Mouse (Mus musculus): ENCODE results near the gene Slc39a11. TPM values are rescaled to one million over a fixed set of nuclear protein-coding genes. Genes with fewer than 3 reads are reported as not detected.

Gene Slc39a11
- polyA plus RNA-seq, 1 experiment from 2014 or later, result 42.2 TPM

DNA sequence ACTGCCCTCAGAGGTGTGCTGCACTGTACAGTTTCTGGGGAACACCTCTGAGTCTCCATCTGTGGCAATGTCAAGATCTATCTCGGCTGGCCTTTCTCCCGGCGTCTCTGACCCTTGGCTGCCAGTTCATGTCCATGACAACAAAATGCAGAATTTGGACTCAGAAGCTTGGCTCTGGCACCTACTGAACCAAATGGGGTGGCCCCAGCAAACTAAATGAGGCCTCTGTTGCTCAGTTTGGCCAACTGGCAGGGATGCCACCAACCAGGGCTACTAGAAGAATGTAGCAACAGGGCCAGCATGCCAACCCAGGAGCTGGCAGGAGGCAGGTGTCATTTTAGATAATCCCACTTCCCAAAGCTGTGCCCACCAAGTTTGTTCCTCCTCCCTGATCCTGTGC is 121.5 kb downstream of the Slc39a11 start:
- Histone ChIP-seq H3K9me3 (no peaks in the 10 kb centered on the region), H3K4me3 (no peak overlapping the region), H3K27ac (replicated peaks) (peak overlapping the region; percentile 35; the same call in 1 of the 2 replicates), H3K36me3 (no peaks in the 10 kb centered on the region), H3K27me3 (no peaks in the 10 kb centered on the region), H3K4me1 (peaks cover 4% of the 10 kb centered on the region; the same call in 1 of the 2 replicates), H3K9ac (replicated peaks) (no peak overlapping the region), H3K4me2 (replicated peaks) (no peak overlapping the region)
- no peak for ATAC-seq (replicated peaks)
- WGBS, result 96% methylated on average over 3 of the region's 3 CpGs

DNA sequence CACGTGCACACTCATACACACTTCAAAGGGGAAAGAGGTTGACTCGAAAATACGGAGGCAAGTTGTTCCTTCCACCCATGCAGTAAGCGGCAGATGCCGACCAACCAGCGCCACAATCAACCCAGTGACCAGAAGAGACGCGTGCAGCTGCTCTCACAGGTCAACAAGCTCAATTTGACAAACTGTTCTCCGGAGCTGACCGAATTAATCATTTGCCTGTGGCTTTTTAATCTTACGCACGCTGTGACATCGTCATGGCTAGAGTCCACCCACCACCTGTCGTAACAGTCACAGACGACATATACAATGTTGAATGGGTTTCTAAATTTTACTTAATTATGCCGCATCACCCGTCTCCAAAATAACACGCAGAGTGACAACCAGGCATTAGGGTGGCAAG is 124.1 kb downstream of the Slc39a11 start:
- Histone ChIP-seq H3K4me3 (no peak overlapping the region), H3K9ac (replicated peaks) (no peak overlapping the region), H3K27ac (replicated peaks) (no peak overlapping the region), H3K4me2 (replicated peaks) (no peak overlapping the region), H3K36me3 (no peaks in the 10 kb centered on the region), H3K27me3 (no peaks in the 10 kb centered on the region), H3K4me1 (peaks cover 28% of the 10 kb centered on the region), H3K9me3 (no peaks in the 10 kb centered on the region)
- WGBS, result 77% methylated on average over 18 of the region's 18 CpGs
- ATAC-seq (replicated peaks), result no peak

DNA sequence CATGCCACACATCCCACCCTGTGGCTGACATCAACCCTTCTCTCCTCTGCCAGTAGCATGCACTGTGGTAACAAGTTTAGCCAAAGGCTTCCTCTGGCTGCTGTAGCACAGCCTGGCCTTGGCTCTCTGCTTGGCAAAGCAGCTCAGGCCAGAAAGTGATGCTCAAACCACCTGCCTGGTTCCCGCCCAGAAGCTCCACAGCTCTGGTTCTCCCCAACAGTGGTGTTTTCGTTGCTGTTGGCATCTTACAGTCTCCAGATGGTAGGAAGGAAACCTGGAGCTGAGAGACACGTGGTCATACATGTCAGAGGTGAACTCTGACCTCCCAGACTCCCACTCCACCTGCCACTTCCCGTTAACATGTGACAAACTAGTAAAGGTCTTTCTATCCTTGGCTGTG is 127.2 kb downstream of the Slc39a11 start:
- H3K4me2 ChIP-seq (replicated peaks), result no peak overlapping the region
- no peak overlapping the region for H3K9ac ChIP-seq (replicated peaks)
- H3K27ac ChIP-seq (replicated peaks), result peak overlapping the region; percentile 93
- no peaks in the 10 kb centered on the region for H3K9me3 ChIP-seq
- no peaks in the 10 kb centered on the region for H3K36me3 ChIP-seq
- no peak for ATAC-seq (replicated peaks)
- H3K27me3 ChIP-seq, result no peaks in the 10 kb centered on the region
- no peak overlapping the region for H3K4me3 ChIP-seq
- H3K4me1 ChIP-seq, result peaks cover 49% of the 10 kb centered on the region
- WGBS, result 61% methylated on average over 4 of the region's 4 CpGs

DNA sequence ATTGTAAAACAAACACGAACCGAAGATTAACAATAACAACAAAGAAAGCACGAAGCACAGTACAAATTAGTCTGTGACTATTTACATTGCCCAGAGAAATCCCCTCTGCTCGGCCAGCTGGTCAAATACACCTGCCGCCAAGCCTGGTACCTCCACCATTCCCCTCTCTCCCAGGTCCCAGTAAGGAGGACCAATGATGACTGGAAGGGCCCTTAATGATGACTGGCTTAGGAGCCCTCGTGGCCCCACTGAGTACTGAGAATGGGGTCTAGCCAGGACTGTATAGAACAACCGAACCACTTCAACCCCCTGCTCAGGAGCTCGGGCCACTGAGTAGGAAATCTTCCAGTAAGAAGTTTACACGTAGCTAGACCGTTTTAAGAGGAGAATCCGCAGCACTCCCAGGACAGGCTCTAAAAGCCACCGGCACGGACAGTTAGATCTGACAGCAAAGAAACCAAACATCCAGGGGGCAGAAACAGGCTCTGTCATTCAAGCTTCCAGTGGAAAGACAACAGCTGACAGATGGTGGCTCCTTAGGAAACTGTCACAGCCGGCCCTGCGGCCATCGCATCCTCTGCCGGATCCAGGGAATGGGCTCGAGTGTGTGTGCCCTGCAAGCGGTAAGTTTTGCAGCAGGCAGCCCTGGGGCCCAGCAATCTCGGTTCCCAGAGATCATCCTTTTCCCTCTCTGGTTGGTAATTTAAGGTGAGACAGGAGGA is 128.2 kb downstream of the Slc39a11 start:
- peak; percentile 21; the same call in 1 of the 2 replicates for ATAC-seq (replicated peaks)
- no peaks in the 10 kb centered on the region for H3K9me3 ChIP-seq
- H3K4me2 ChIP-seq (replicated peaks), result no peak overlapping the region
- H3K4me3 ChIP-seq, result no peak overlapping the region
- WGBS, result 49% methylated on average over 20 of the region's 20 CpGs
- peak overlapping the region; percentile 93 for H3K27ac ChIP-seq (replicated peaks)
- no peaks in the 10 kb centered on the region for H3K36me3 ChIP-seq
- H3K9ac ChIP-seq (replicated peaks), result no peak overlapping the region; the same call in 1 of the 2 replicates
- peaks cover 54% of the 10 kb centered on the region for H3K4me1 ChIP-seq
- H3K27me3 ChIP-seq, result no peaks in the 10 kb centered on the region

DNA sequence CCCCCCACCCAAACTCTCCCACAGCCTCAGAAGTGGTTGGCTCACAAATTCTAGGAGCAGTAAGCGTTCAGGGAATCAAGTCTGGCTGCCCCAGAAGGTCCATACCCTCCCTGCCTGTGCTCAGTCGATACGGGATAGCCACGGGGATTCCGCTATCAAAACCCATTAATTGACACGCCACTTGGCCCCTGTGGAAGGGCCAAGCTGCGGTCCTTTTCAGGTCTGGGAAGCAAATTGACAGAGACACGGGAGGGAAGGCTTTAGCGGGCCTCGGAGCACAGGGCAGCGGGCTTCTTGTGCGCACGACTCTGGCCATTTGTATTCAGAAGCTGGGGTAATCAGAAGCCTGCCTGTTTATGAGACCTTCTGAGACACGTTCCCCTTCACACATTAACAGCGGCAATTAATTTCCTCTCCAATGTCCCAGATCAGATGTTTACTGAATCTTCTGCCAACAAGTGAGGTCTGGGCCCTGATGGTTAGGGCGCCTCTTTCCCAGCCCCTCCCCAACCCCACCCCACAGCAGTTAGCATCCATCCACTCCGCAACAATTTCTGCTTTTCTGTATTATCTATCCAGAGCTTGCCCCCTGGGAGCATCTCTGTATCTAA is 128.9 kb downstream of the Slc39a11 start:
- Histone ChIP-seq H3K27ac (replicated peaks) (peak overlapping the region; percentile 93), H3K9ac (replicated peaks) (peak overlapping the region; percentile 33), H3K4me1 (peaks cover 54% of the 10 kb centered on the region), H3K4me3 (no peak overlapping the region), H3K9me3 (no peaks in the 10 kb centered on the region), H3K4me2 (replicated peaks) (peak overlapping the region; percentile 15), H3K36me3 (no peaks in the 10 kb centered on the region), H3K27me3 (no peaks in the 10 kb centered on the region)
- ATAC-seq (replicated peaks), result peak; percentile 39
- WGBS, result 23% methylated on average over 17 of the region's 17 CpGs

DNA sequence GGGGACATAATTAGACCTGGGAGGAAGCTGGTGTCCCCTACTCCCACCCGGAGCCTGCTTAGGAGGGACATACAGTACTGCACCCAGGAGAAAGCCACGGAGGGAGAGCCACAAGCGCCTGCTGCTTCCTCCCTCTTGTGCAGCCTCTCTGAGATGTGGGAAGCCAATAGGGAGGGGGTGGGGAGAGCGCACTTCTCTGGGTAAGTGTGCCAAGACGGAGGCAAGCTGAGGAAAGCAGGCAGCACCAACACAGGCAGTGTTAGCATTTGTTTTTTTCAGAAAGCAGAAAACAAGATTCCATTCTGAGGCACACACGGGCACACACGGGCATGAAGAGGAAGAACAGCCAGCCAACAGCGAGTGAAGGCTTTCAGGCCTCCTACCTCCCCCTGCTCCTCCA is 129.5 kb downstream of the Slc39a11 start:
- no peak overlapping the region for H3K4me3 ChIP-seq
- peak; percentile 78 for ATAC-seq (replicated peaks)
- H3K27ac ChIP-seq (replicated peaks), result peak overlapping the region; percentile 93
- H3K36me3 ChIP-seq, result no peaks in the 10 kb centered on the region
- WGBS, result 28% methylated on average over 8 of the region's 8 CpGs
- H3K9me3 ChIP-seq, result no peaks in the 10 kb centered on the region
- peak overlapping the region; percentile 15 for H3K4me2 ChIP-seq (replicated peaks)
- peak overlapping the region; percentile 33 for H3K9ac ChIP-seq (replicated peaks)
- H3K27me3 ChIP-seq, result no peaks in the 10 kb centered on the region
- H3K4me1 ChIP-seq, result peaks cover 54% of the 10 kb centered on the region

- Histone ChIP-seq H3K4me2 (replicated peaks) (peak overlapping the region; percentile 15; the same call in 1 of the 2 replicates), H3K27me3 (no peaks in the 10 kb centered on the region), H3K4me3 (no peak overlapping the region), H3K36me3 (no peaks in the 10 kb centered on the region), H3K9me3 (no peaks in the 10 kb centered on the region), H3K4me1 (peaks cover 54% of the 10 kb centered on the region), H3K27ac (replicated peaks) (peak overlapping the region; percentile 93), H3K9ac (replicated peaks) (peak overlapping the region; percentile 33; the same call in 1 of the 2 replicates)
- ATAC-seq (replicated peaks), result peak; percentile 5; the same call in 1 of the 2 replicates
- WGBS, result 62% methylated on average over 7 of the region's 7 CpGs
Observed at GRCm38 (mm10) chr11:113519973-113520372, 129.9 kb downstream of the Slc39a11 start.

DNA sequence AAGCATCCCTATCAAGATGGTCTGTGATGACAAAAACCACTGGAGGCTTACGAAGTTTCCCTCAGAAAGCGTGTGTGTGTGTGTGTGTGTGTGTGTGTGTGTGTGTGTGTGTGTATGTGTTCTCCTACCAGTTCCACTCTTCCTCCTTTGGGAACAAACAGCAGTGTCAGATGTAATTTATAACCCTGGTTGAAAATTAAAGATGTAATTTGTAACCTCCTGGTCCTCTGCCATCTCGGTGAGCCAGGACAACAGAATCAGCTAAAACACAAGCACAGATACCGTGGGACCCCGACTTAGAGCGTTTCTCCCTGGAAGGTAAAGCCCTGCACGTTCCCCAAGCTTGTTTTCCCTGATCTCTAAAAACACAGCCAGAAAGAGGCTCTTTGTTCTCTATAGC is 131.7 kb downstream of the Slc39a11 start:
- Histone ChIP-seq H3K9ac (replicated peaks) (no peak overlapping the region), H3K4me3 (no peak overlapping the region), H3K4me1 (peaks cover 55% of the 10 kb centered on the region), H3K9me3 (no peaks in the 10 kb centered on the region), H3K36me3 (no peaks in the 10 kb centered on the region), H3K4me2 (replicated peaks) (no peak overlapping the region), H3K27me3 (no peaks in the 10 kb centered on the region), H3K27ac (replicated peaks) (no peak overlapping the region)
- 68% methylated on average over 7 of the region's 7 CpGs for WGBS
- ATAC-seq (replicated peaks), result no peak

- Histone ChIP-seq H3K4me1 (peaks cover 46% of the 10 kb centered on the region), H3K36me3 (no peaks in the 10 kb centered on the region), H3K27me3 (no peaks in the 10 kb centered on the region), H3K4me3 (no peak overlapping the region), H3K27ac (replicated peaks) (no peak overlapping the region), H3K9ac (replicated peaks) (no peak overlapping the region), H3K9me3 (no peaks in the 10 kb centered on the region), H3K4me2 (replicated peaks) (no peak overlapping the region)
- 75% methylated on average over 10 of the region's 10 CpGs for WGBS
- no peak for ATAC-seq (replicated peaks)
Observed at GRCm38 (mm10) chr11:113516156-113516555, 133.7 kb downstream of the Slc39a11 start.

GRCm38 (mm10) chr11:113512976-113513375 is 136.9 kb downstream of the Slc39a11 start:
- Histone ChIP-seq H3K36me3 (no peaks in the 10 kb centered on the region), H3K27me3 (no peaks in the 10 kb centered on the region), H3K4me3 (no peak overlapping the region), H3K9ac (replicated peaks) (no peak overlapping the region), H3K9me3 (no peaks in the 10 kb centered on the region), H3K27ac (replicated peaks) (peak overlapping the region; percentile 61), H3K4me1 (peaks cover 30% of the 10 kb centered on the region), H3K4me2 (replicated peaks) (no peak overlapping the region)
- ATAC-seq (replicated peaks), result no peak
- 45% methylated on average over 10 of the region's 10 CpGs for WGBS

- WGBS, result 90% methylated on average over 7 of the region's 7 CpGs
- no peaks in the 10 kb centered on the region for H3K36me3 ChIP-seq
- ATAC-seq (replicated peaks), result no peak
Observed at GRCm38 (mm10) chr11:113512150-113512549, 137.7 kb downstream of the Slc39a11 start.

DNA sequence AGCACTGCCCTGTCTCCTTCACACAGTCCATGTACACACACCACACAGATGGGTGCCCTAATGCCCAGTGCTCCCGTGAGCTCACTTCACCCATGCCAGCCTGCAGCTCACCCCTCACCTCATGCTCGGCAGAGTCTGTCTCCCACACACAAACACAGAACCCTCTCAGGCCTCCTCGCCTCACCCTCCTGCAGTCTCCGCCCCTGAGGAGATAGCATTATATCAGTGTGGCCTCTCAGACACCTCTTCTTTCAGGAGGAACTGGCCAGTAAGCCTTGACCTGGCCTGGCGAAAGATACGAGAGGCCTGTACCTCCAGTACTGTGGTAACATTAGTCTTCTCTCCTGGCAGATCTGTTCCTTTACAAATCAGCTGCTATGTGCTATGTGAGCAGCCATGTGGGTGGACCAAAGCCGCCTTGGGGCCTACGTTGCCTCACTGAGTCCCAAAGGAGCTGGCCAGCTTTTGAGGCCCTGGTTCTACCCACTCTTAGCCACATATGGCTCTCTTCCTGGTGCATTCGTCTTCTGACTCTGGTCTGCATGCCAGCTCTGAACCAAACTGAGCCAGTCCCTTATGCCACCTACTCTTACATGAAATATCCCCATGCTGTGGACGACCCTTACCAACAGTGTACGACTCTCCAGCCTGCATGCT is 138.8 kb downstream of the Slc39a11 start:
- H3K27ac ChIP-seq (replicated peaks), result no peak overlapping the region
- H3K4me3 ChIP-seq, result no peak overlapping the region
- no peak overlapping the region for H3K4me2 ChIP-seq (replicated peaks)
- H3K27me3 ChIP-seq, result no peaks in the 10 kb centered on the region
- H3K9me3 ChIP-seq, result no peaks in the 10 kb centered on the region
- H3K9ac ChIP-seq (replicated peaks), result no peak overlapping the region
- WGBS, result 89% methylated on average over 11 of the region's 11 CpGs
- peaks cover 30% of the 10 kb centered on the region for H3K4me1 ChIP-seq
- no peaks in the 10 kb centered on the region for H3K36me3 ChIP-seq
- no peak for ATAC-seq (replicated peaks)

More at GRCm38 (mm10) chr11:113512150-113512549, 137.7 kb downstream of the Slc39a11 start:
- Histone ChIP-seq H3K9ac (replicated peaks) (no peak overlapping the region), H3K9me3 (no peaks in the 10 kb centered on the region), H3K4me2 (replicated peaks) (no peak overlapping the region), H3K4me1 (peaks cover 34% of the 10 kb centered on the region), H3K27ac (replicated peaks) (peak overlapping the region; percentile 61), H3K4me3 (no peak overlapping the region), H3K27me3 (no peaks in the 10 kb centered on the region)

Data from forebrain, embryonic 15.5 days (tissue).